Mouse (Mus musculus) limb, embryonic 14.5 days (tissue): ENCODE data around the gene Slc5a3. TPM values are rescaled to one million over a fixed set of nuclear protein-coding genes. Genes with fewer than 3 reads are reported as not detected.
A peak's percentile ranks its signal among the peaks of the same experiment; 100 is the strongest.

Experiments used
- ATAC-seq: fragments of 200-750 bp; cut with Nextera tagmentation; 2 replicates; pipeline ENCODE4 v1.8.0; 2017; ENCODE audit warnings: low read depth, moderate number of reproducible peaks, moderate TSS enrichment; ENCODE audit not compliant: low FRiP score
- DNase-seq: peaks from one replicate; pipeline ENCODE4 v3.0.0-alpha.2; 2015; ENCODE audit warnings: low spot score
- H3K27ac ChIP-seq: fragments of 300-500 bp; sonication (generic); replicated peaks from 2 replicates; pipeline ENCODE4 v1.5.1; 2014; ENCODE audit warnings: low read depth, mild to moderate bottlenecking, low read length, moderate library complexity, mixed read lengths
- H3K27me3 ChIP-seq: fragments of 300-500 bp; sonication (generic); 2 replicates; pipeline ENCODE4 v1.6.1; 2014; ENCODE audit warnings: low read length, mixed read lengths; ENCODE audit not compliant: control insufficient read depth, insufficient read depth
- H3K36me3 ChIP-seq: fragments of 300-500 bp; sonication (generic); 2 replicates; pipeline ENCODE4 v1.6.1; 2014; ENCODE audit warnings: mild to moderate bottlenecking, low read length, moderate library complexity, mixed read lengths; ENCODE audit not compliant: control insufficient read depth, insufficient read depth
- H3K4me1 ChIP-seq: fragments of 300-500 bp; sonication (generic); 2 replicates; pipeline ENCODE4 v1.6.1; 2014; ENCODE audit warnings: antibody characterized with exemption, low read length, mixed read lengths; ENCODE audit not compliant: control insufficient read depth, insufficient read depth
- H3K4me2 ChIP-seq: fragments of 300-500 bp; sonication (generic); replicated peaks from 2 replicates; pipeline ENCODE4 v1.6.1; 2014; ENCODE audit warnings: low read depth, mild to moderate bottlenecking, low read length, moderate library complexity; ENCODE audit not compliant: severe bottlenecking
- H3K4me3 ChIP-seq: fragments of 300-500 bp; sonication (generic); replicated peaks from 2 replicates; pipeline ENCODE4 v1.5.1; 2014; ENCODE audit warnings: low read length
- H3K9ac ChIP-seq: fragments of 300-500 bp; sonication (generic); 2 replicates; pipeline ENCODE4 v1.6.1; 2014; ENCODE audit warnings: mild to moderate bottlenecking, low read depth, low read length, moderate library complexity; ENCODE audit not compliant: severe bottlenecking
- H3K9me3 ChIP-seq: fragments of 300-500 bp; sonication (generic); 2 replicates; pipeline ENCODE4 v1.6.1; 2016; ENCODE audit warnings: low read length; ENCODE audit not compliant: control insufficient read depth
- POLR2A ChIP-seq: fragments of 200-500 bp; IDR thresholded peaks from 2 replicates; pipeline ENCODE4 v1.8.0; 2012; ENCODE audit warnings: inconsistent platforms, mild to moderate bottlenecking, moderate library complexity, borderline replicate concordance; ENCODE audit not compliant: insufficient read depth, insufficient read length; ENCODE audit errors: extremely low read depth
- WGBS: fragments of 180-500 bp; shearing (Covaris S2); extraction: QIAGEN DNeasy Blood & Tissue Kit; methylation state at CpG from one replicate; pipeline ENCODE4 v1.1.7; 2014; 5-methylcytosine and 5-hydroxymethylcytosine counted together
- polyA plus RNA-seq, 2 experiments: library from polyadenylated mRNA; depleted of rRNA in 1 of 2; stranded (reverse) in 1 of 2; unstranded in 1 of 2; fragments of >200 nt; fragmentation: Nextera tagmentation in 1 of 2; extraction: Ambion mirVana in 1 of 2; gene quantifications; 2 replicates each; pipeline versions ENCODE4 v1.2.1 to v1.2.3; 2012 to 2014

Slc5a3 gene
- polyA plus RNA-seq (2012; rRNA removed) (3.5 and 3.8 TPM in 2 replicates), polyA plus RNA-seq (2014; fragmentation: Nextera tagmentation; extraction: Ambion mirVana) (9.3 and 10.7 TPM in 2 replicates)

DNA sequence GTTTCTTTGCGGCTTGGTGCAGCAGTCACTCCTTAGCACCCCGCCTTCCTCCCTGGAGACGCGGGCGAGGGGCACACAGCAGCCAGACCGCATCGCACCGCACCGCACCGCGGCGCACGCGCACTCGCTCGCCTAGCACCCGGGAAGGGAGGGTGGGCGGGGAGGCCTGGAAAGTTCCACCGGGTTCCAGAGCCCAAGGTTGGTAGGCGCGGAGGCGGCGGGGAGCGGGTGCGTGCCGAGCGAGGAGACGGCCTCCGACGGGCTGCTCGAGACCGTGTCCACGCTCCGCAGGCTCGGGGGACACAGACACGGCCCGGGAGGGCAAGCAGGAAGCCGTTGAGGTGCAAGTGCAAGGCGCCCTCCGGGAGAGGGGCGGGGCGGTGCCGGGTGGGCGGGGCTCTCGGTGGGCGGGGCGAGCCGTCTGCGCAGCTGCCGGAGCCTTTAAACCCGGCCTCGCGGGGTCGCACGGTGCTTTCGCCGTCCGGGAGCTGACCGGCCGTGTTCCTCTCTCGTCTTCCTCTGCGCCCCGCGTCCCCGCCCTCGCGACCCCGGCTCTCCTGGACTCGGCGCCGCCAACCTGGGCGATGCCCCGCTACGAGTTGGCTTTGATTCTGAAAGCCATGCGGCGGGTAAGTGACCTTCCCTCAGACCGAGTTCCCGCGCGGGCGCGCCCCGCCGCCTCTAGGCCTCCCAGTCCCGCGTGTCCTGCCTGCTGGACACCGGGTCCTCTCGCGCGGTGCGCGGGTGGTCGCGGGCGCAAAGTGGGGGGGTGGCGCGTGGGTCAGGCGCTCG is at the start of gene Slc5a3, which contains the start of the genes Mrps6 and Gm49711:
Slc5a3 (plus strand) TSS at position 471 of the 792 bp plus-strand sequence.
Mrps6 (plus strand) TSS at position 419 of the 792 bp plus-strand sequence.
Gm49711 (plus strand) TSS at position 465 of the 792 bp plus-strand sequence.
- ATAC-seq (peak; percentile 95), DNase-seq (peak; percentile 73)
- Histone ChIP-seq H3K36me3 (peaks cover 15% of the 10 kb centered on the region), H3K4me1 (peaks cover 12% of the 10 kb centered on the region; the same call in 1 of the 2 replicates), H3K27ac (peak within 1 kb of the TSS; percentile 53), H3K27me3 (no peaks in the 10 kb centered on the region), H3K4me3 (peak within 1 kb of the TSS; percentile 87), H3K9me3 (peaks cover 10% of the 10 kb centered on the region), H3K4me2 (peak within 1 kb of the TSS; percentile 85), H3K9ac (peak within 1 kb of the TSS; percentile 79)
- WGBS = under 1% methylated on average over 61 of the region's 99 CpGs
- TF ChIP-seq POLR2A = peak; percentile 39; the same call in 1 of the 2 replicates

DNA sequence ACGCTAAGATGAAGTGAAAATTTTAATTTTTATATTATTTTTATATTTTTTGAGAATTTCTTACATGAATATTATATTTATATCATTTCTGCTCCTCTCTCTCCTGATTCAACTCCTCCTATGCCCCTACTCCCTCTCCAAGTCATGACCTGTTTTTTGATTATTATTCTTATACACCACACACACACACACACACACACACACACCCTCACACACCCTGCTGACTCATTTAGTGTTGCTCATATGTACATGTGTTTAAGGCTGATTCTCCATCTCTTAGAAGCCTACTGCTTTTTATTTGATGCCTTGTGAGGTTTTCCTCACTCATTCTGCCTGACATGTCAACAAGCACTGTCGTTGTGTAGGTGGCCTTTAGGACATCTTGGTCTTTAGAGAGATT is 48.5 kb upstream of the Slc5a3 start:
- Histone ChIP-seq H3K27ac (no peak overlapping the region), H3K4me1 (no peaks in the 10 kb centered on the region), H3K27me3 (no peaks in the 10 kb centered on the region), H3K4me3 (no peak overlapping the region), H3K9ac (no peak overlapping the region), H3K4me2 (no peak overlapping the region), H3K9me3 (no peaks in the 10 kb centered on the region), H3K36me3 (no peaks in the 10 kb centered on the region)
- 92% methylated on average over 2 of the region's 2 CpGs for WGBS
- no peak for ATAC-seq
- TF ChIP-seq POLR2A = no peak
- no peak for DNase-seq

DNA sequence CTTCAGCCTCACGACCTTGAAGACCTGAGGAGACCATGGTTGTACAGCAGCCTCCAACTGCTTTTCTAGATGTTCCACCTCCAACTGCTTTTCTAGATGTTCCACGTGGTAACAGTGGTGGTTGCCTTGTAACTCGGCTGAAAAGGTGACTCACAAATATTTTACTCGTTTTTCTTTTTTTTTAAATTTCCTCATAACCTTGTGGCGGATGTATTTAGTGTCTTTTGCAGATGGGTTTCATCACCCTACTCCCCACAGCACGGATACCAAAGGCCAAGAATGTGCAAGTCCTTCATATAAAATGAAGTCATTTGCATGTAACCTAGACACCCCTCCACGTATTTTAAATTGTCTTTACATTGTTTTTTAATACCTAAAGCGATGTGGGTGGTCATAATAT is 41.3 kb upstream of the Slc5a3 start:
- Histone ChIP-seq H3K4me2 (no peak overlapping the region), H3K9ac (no peak overlapping the region), H3K27me3 (no peaks in the 10 kb centered on the region), H3K27ac (no peak overlapping the region), H3K9me3 (no peaks in the 10 kb centered on the region), H3K4me3 (no peak overlapping the region), H3K36me3 (no peaks in the 10 kb centered on the region), H3K4me1 (peaks cover 3% of the 10 kb centered on the region; the same call in 1 of the 2 replicates)
- WGBS = 73% methylated on average over 8 of the region's 8 CpGs
- no peak for DNase-seq
- no peak for ATAC-seq
- TF ChIP-seq POLR2A = no peak

DNA sequence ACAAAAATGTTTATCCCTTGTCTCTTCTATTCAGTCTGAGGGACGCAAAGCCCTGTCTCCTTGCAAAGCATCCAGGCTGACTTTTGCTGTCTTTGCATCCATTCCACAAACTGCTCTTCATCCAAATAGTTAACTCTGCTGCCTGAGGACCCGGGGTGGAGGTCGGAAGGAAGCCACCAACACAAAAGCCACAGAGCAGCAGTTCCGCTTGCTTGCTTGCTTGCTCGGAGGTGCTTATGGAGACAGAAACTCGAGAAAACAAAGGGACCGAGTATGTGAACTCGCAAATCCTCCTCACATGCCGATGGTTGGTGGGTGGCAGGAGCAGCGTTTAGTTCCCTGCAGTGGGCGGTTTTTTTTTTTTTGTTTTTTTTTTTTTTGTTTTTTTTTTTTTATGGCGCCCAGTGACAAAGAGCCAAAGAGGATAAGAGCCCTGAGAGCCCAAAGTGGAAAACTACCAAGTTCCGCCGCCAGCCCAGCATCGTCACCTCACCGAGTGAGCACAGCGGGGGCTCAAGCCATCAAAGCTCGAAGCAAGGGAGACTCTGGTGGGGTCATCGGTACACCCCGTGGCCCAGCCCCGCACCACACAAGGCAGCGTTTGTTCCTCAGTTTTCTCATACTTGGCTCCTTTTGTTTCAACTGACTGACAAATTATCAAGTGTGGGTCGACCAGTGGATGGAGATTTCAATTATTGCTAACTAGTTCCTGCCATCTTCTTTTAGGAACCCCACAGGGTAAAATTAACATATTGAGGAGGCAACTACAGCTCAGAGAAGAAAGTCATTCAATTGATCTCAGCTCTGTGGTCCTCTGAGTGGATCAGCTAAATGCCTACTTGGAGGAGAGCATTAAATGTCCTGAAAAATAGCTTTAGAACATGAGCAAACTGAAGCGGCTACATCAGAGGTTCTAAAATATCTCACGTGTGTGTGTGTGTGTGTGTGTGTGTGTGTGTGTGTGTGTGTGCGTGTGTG is 38.7 kb upstream of the Slc5a3 start:
- Histone ChIP-seq H3K4me3 (peak overlapping the region; percentile 35), H3K4me2 (peak overlapping the region; percentile 52), H3K4me1 (peaks cover 3% of the 10 kb centered on the region; the same call in 1 of the 2 replicates), H3K27me3 (no peaks in the 10 kb centered on the region), H3K36me3 (no peaks in the 10 kb centered on the region), H3K9ac (peak overlapping the region; percentile 62), H3K9me3 (no peaks in the 10 kb centered on the region), H3K27ac (peak overlapping the region; percentile 15; the same call in 1 of the 2 replicates)
- DNase-seq (peak; percentile 29), ATAC-seq (peak; percentile 81; the same call in 1 of the 2 replicates)
- WGBS = 10% methylated on average over 26 of the region's 26 CpGs
- TF ChIP-seq POLR2A = peak; percentile 55; the same call in 1 of the 2 replicates
